Comparison of ENCODE assay signal across 20 mouse cellular contexts in the genomic region with DNA sequence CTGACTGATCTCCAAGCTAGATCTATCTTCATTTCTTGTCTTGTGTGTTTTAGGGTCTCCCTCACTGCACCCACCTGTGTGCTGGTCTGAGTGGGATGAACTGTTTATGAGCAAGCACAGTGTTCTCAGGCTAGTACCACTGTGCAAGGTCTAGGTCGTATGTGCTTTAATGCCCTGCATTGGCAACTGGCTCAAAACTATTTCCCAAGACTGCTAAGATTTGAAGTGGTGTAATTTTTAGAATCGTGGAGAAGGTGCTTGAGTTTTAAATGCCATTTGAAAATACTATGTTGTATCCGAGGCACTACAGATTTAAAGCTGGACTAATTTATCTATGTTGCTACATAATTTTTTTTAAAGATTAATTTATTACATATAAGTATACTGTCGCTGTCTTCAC. TPM values are rescaled to one million over a fixed set of nuclear protein-coding genes. Genes with fewer than 3 reads are reported as not detected.
DNase-seq lines count a peak whose midpoint lies in the region; ATAC-seq and TF ChIP-seq lines count a peak whose summit lies in the region.
"Had no signal": no experiment of that assay in that cellular context is flagged by ENCODE, and none has a peak within 500 bp of the region (broad histone marks: within the 10 kb centered on the region; RNA-seq: fewer than 3 reads in every experiment).

No protein-coding gene starts in this region.

- no peaks in the 10 kb centered on the region for H3K9me3 ChIP-seq in lung, postnatal 0 days (ENCODE audit: low read length)
- H3K9me3 ChIP-seq in midbrain, embryonic 15.5 days, result no peaks in the 10 kb centered on the region
- H3K9me3 ChIP-seq: G1E had no signal

- peak; percentile 58 for ATAC-seq in lung, postnatal 0 days
- no peak for ATAC-seq in midbrain, embryonic 15.5 days (replicated peaks)
- ATAC-seq: activated CD4-positive, CD25-positive, alpha-beta regulatory T cell, adult 4 months; CD4-positive, CD25-positive, alpha-beta regulatory T cell, adult 4 months; Patski had no signal

- peak; percentile 64 for DNase-seq in lung, postnatal 0 days (ENCODE audit: low spot score)
- DNase-seq in lung, postnatal 14 days, result no peak
- DNase-seq in lung, postnatal 25 days (ENCODE audit: low spot score), result peak; percentile 3
- no peak for DNase-seq in lung, postnatal 4 days
- peak; percentile 18 for DNase-seq in lung, postnatal 36 days
- DNase-seq in lung, adult 2 months, result no peak
- DNase-seq: adrenal gland, adult 8-10 months; adrenal gland, postnatal 10 days; adrenal gland, postnatal 14 days; adrenal gland, postnatal 25 days; B cell, adult 2 months; cerebellum, adult 11 months; cerebellum, adult 11-12 months had no signal

- no peaks in the 10 kb centered on the region for H3K79me2 ChIP-seq in myocyte (ENCODE audit: control insufficient read depth, insufficient read depth)

- 61% methylated on average over 4 of the region's 4 CpGs for WGBS in lung, postnatal 0 days
- WGBS in lung, adult 2 months, result 68% methylated on average over 4 of the region's 4 CpGs
- 95% methylated on average over 4 of the region's 4 CpGs for WGBS in midbrain, embryonic 15.5 days

- no peak overlapping the region for H3ac ChIP-seq in myocyte (ENCODE audit: control insufficient read depth, insufficient read length)

- no peaks in the 10 kb centered on the region for H3K4me1 ChIP-seq in lung, postnatal 0 days (ENCODE audit: insufficient read depth, low read depth, low read length)
- no peaks in the 10 kb centered on the region; the same call in 1 of the 2 replicates for H3K4me1 ChIP-seq in lung, adult 2 months (ENCODE audit: control insufficient read depth, insufficient read depth, low read length)
- no peaks in the 10 kb centered on the region for H3K4me1 ChIP-seq in midbrain, embryonic 15.5 days

- H3K9ac ChIP-seq in lung, postnatal 0 days (replicated peaks; ENCODE audit: low read depth), result no peak overlapping the region
- H3K9ac ChIP-seq in midbrain, embryonic 15.5 days, result no peak overlapping the region

- TF ChIP-seq EP300 in lung, postnatal 0 days (IDR thresholded peaks at IDR 0.05), result 0 out of 2 replicates have a peak, but pooled peaks have one; percentile 7

- TF ChIP-seq POLR2A in lung, adult 2 months (IDR thresholded peaks at IDR 0.05; ENCODE audit: borderline replicate concordance, extremely low read depth, low read depth, low read length), result no peak
- TF ChIP-seq POLR2A in myocyte (IDR thresholded peaks at IDR 0.05; ENCODE audit: insufficient read length, low read depth), result no peak

- H3K4me3 ChIP-seq in lung, postnatal 0 days (ENCODE audit: low read depth, low read length), result no peak overlapping the region
- no peak overlapping the region for H3K4me3 ChIP-seq in lung, adult 2 months (replicated peaks; ENCODE audit: extremely low read depth, low read depth, low read length)
- no peak overlapping the region for H3K4me3 ChIP-seq in myocyte
- H3K4me3 ChIP-seq in midbrain, embryonic 15.5 days, result no peak overlapping the region

- H3K36me3 ChIP-seq in lung, postnatal 0 days (ENCODE audit: insufficient read depth, low read length), result peaks cover 14% of the 10 kb centered on the region; the same call in 1 of the 2 replicates
- H3K36me3 ChIP-seq in myocyte (ENCODE audit: control insufficient read depth, insufficient read depth), result peaks cover 44% of the 10 kb centered on the region
- H3K36me3 ChIP-seq in midbrain, embryonic 15.5 days (replicated peaks), result peaks cover 16% of the 10 kb centered on the region

- no peak overlapping the region for H3K4me2 ChIP-seq in lung, postnatal 0 days (replicated peaks; ENCODE audit: low read depth, low read length)
- no peak overlapping the region for H3K4me2 ChIP-seq in myocyte (ENCODE audit: low read depth)
- no peak overlapping the region for H3K4me2 ChIP-seq in midbrain, embryonic 15.5 days

- H3K27ac ChIP-seq in lung, postnatal 0 days (ENCODE audit: low read length), result no peak overlapping the region
- no peak overlapping the region for H3K27ac ChIP-seq in midbrain, embryonic 15.5 days

- H3K27me3 ChIP-seq in lung, postnatal 0 days (replicated peaks; ENCODE audit: insufficient read depth, low read length), result no peaks in the 10 kb centered on the region
- no peaks in the 10 kb centered on the region for H3K27me3 ChIP-seq in myocyte (ENCODE audit: control insufficient read depth, insufficient read depth, insufficient read length)
- no peaks in the 10 kb centered on the region for H3K27me3 ChIP-seq in midbrain, embryonic 15.5 days (replicated peaks)
- H3K27me3 ChIP-seq: CH12.LX, Patski had no signal

- TF ChIP-seq CTCF in lung, postnatal 0 days (IDR thresholded peaks at IDR 0.05), result no peak
- no peak for TF ChIP-seq CTCF in lung, adult 2 months (IDR thresholded peaks at IDR 0.05; ENCODE audit: insufficient read depth, low read length)

TF ChIP-seq in myocyte, 11 proteins besides CTCF, POLR2A, EP300 and RAD21:
- TF ChIP-seq TCF3 (IDR thresholded peaks at IDR 0.05; ENCODE audit: insufficient read length, low read depth) (no peak), E2F4 (IDR thresholded peaks at IDR 0.05; ENCODE audit: insufficient read depth) (no peak), POLR2AphosphoS2 (IDR thresholded peaks at IDR 0.05; ENCODE audit: insufficient read length, low read depth) (peak; percentile 27)
TF ChIP-seq in myocyte: peak in this region for 1.

RNA-seq across cellular contexts. Expression of a gene that starts 31.0 kb away (rescaled TPM):
- polyA plus RNA-seq in lung, postnatal 0 days (2015; fragmentation: Nextera tagmentation; extraction: Ambion mirVana), result 27.1 and 30.5 TPM in 2 replicates
- 9.7 and 15.2 TPM in 2 replicates for polyA plus RNA-seq in lung, adult 2 months (2012; rRNA removed)
- 17.8 TPM for polyA plus RNA-seq in myocyte (2012; fragmentation: generic; extraction: Trizol)
- 31.4 and 31.8 TPM in 2 replicates for polyA plus RNA-seq in midbrain, embryonic 15.5 days (2015; fragmentation: Nextera tagmentation; extraction: Ambion mirVana)

RNA-seq across cellular contexts. Expression of a gene that starts 31.0 kb away (rescaled TPM):
- polyA plus RNA-seq in lung, postnatal 0 days (2015; fragmentation: Nextera tagmentation; extraction: Ambion mirVana), result 36.0 and 41.1 TPM in 2 replicates
- polyA plus RNA-seq in lung, adult 2 months (2012; rRNA removed), result 4.2 and 9.4 TPM in 2 replicates
- 59.0 TPM for polyA plus RNA-seq in myocyte (2012; fragmentation: generic; extraction: Trizol)
- 58.0 and 58.1 TPM in 2 replicates for polyA plus RNA-seq in midbrain, embryonic 15.5 days (2015; fragmentation: Nextera tagmentation; extraction: Ambion mirVana)

RNA-seq across cellular contexts. Expression of a gene that starts 45.2 kb away (rescaled TPM):
- polyA plus RNA-seq in lung, postnatal 0 days (2015; fragmentation: Nextera tagmentation; extraction: Ambion mirVana), result 43.3 and 45.3 TPM in 2 replicates
- polyA plus RNA-seq in lung, adult 2 months (2012; rRNA removed), result 23.2 and 29.1 TPM in 2 replicates
- polyA plus RNA-seq in myocyte (2012; fragmentation: generic; extraction: Trizol), result 8.4 TPM
- 30.5 and 32.7 TPM in 2 replicates for polyA plus RNA-seq in midbrain, embryonic 15.5 days (2015; fragmentation: Nextera tagmentation; extraction: Ambion mirVana)

Comparison
In these comparisons a context has a peak if more than half of its experiments do, and no peak if none do; other contexts are left out.
1. DNase-seq: peak in lung, postnatal 0 days (single experiment), lung, postnatal 25 days (single experiment) and lung, postnatal 36 days (single experiment); none in lung, postnatal 14 days (single experiment), lung, postnatal 4 days (0 of 2) and lung, adult 2 months (single experiment).